Mouse (Mus musculus): ENCODE results near the gene Rassf1.

Gene Rassf1

GRCm38 (mm10) chr9:107603251-107603650 lies 51.9 kb downstream of the Rassf1 start:
- no peak for DNase-seq (ENCODE audit: low spot score in 2 of 2)

DNA sequence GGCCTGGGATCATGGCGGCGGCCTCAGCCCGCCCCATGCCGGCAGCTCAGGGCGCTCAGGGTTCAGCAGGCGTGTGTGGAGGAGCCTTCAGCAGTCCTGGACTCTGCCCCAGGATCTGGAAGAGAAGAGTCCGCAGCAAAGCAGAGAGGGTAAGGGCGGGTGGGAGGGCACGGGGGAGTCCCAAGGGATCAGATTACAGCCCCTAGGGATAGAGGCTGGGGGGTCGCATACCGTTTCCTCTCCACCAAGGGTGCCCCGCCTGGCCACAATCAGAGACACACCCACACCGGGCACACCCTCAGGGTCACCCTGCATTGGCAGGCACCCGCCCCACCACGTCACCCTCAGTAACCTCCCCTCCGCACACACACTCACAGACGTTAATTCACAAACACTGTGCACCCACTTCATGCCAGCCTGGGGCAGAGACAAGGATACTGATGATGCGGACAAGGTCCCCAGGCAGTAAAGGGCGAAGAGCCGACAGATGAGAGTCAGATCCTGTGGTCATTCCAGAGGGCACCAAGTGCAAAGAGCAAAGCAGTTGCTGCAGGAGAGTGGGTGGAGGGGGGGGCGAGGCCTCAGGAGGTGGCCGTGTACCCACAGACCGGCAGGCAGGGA lies 53.8 kb downstream of the Rassf1 start:
- no peak for DNase-seq (ENCODE audit: low spot score in 2 of 2)

- DNase-seq (ENCODE audit: low spot score in 2 of 2) = no peak
Measured at GRCm38 (mm10) chr9:107606591-107606990, 55.2 kb downstream of the Rassf1 start.

GRCm38 (mm10) chr9:107607036-107607435 lies 55.7 kb downstream of the Rassf1 start:
- DNase-seq (ENCODE audit: low spot score in 2 of 2) = no peak

DNA sequence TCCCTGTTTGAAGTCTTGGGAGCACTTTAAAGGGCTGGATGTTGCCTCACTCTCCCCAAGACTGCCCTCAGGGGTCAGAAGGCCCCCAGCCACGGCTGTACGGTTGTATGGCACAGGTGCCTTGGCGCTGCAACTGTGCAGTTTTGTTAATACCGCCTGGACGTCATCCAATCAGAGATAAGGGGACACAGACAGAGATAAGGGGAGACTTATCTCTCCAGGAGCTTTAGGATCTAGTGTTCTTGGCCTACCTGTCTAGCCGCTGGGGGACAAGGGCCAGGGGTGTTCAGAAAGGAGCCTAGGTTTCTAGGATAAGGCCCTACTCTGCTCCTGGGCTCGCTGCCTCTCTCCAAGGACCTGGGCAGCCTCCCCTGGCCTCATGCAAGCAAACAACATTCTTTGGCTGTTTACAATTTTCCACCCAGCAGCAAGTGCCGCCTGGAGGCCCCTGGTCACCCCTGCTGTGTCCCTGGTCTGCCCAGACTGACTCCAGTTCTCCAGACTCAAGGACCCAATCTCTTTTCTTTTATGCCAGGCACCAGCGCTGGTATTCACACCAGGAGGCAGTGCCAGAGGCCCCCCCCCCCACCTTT lies 56.4 kb downstream of the Rassf1 start:
- DNase-seq (ENCODE audit: low spot score in 2 of 2) = no peak

- no peak for DNase-seq (ENCODE audit: low spot score in 2 of 2)
Measured at GRCm38 (mm10) chr9:107608741-107609432, 57.5 kb downstream of the Rassf1 start, which contains the start of gene Sema3b. Sema3b (minus strand) TSS chr9:107609229.

GRCm38 (mm10) chr9:107609433-107609830 lies 58.1 kb downstream of the Rassf1 start:
- no peak for DNase-seq (ENCODE audit: low spot score in 2 of 2)

DNA sequence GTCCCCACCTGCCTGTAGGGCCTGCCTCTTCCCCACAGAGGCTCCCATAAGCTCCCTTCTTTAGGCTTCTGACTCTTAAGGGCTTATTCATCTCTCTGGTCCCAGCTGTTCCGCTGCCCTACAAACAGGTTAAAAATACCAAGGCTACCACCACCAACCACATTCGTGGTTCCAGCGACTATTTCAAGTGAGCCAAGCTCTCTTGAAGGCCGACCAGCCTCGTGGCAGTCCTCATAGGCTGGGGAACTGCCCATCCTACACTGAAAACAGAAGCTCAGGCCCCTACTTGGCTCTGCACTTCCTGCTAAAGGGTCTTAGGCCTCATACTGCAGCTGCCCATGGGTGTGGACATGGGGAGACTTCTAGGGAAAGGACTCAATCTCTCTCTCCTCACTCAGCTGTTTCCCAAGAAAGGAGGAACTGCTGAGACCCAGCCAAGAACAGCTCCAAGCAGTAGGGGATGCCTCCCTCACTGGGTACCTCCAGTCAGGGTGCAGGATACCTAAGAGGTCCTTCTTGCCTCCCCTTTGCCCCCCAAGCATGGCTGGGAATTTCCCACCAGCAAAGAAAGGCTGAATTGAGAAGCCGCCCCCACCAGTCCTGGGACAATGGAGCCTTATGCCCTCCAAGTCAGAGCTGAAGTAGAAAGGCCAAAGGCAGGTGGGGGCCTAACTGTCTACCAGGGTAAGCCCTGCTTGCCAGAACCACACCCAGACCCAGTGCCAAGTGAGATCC lies 60.3 kb downstream of the Rassf1 start:
- DNase-seq (ENCODE audit: low spot score in 2 of 2) = peak in 1 of 2 experiments; percentile 51

Measured in frontal cortex, postnatal 36 days (tissue).